Mouse (Mus musculus) lung, postnatal 0 days (tissue): ENCODE measurements around the gene Gp2. TPM values are rescaled to one million over a fixed set of nuclear protein-coding genes. Genes with fewer than 3 reads are reported as not detected.

Source experiments
- ATAC-seq: fragments of 200-750 bp; cut with Nextera tagmentation; 2 replicates; pipeline ENCODE4 v1.8.0; 2017; ENCODE audit warnings: moderate library complexity
- DNase-seq: peaks from one replicate; pipeline ENCODE4 v3.0.0-alpha.2; 2016; ENCODE audit warnings: low spot score
- H3K27ac ChIP-seq: fragments of 300-500 bp; sonication (generic); 2 replicates; pipeline ENCODE4 v1.5.1; 2014; ENCODE audit warnings: antibody characterized with exemption, mild to moderate bottlenecking, low read length, mixed read lengths
- H3K27me3 ChIP-seq: fragments of 300-500 bp; sonication (generic); replicated peaks from 2 replicates; pipeline ENCODE4 v1.6.1; 2014; ENCODE audit warnings: low read length, mixed read lengths; ENCODE audit not compliant: insufficient read depth
- H3K36me3 ChIP-seq: fragments of 300-500 bp; sonication (generic); 2 replicates; pipeline ENCODE4 v1.6.1; 2014; ENCODE audit warnings: low read length, mixed read lengths; ENCODE audit not compliant: insufficient read depth
- H3K4me1 ChIP-seq: fragments of 300-500 bp; sonication (generic); 2 replicates; pipeline ENCODE4 v1.6.1; 2014; ENCODE audit warnings: antibody characterized with exemption, low read depth, low read length, mixed read lengths; ENCODE audit not compliant: insufficient read depth
- H3K4me2 ChIP-seq: fragments of 300-500 bp; sonication (generic); replicated peaks from 2 replicates; pipeline ENCODE4 v1.6.1; 2014; ENCODE audit warnings: low read depth, mild to moderate bottlenecking, low read length, moderate library complexity, mixed read lengths
- H3K4me3 ChIP-seq: fragments of 300-500 bp; sonication (generic); 2 replicates; pipeline ENCODE4 v1.5.1; 2014; ENCODE audit warnings: low read depth, low read length
- H3K9ac ChIP-seq: fragments of 300-500 bp; sonication (generic); replicated peaks from 2 replicates; pipeline ENCODE4 v1.6.1; 2014; ENCODE audit warnings: low read depth, mild to moderate bottlenecking
- H3K9me3 ChIP-seq: fragments of 300-500 bp; sonication (generic); 2 replicates; pipeline ENCODE4 v1.6.1; 2016; ENCODE audit warnings: low read length, mixed read lengths
- CTCF ChIP-seq: IDR thresholded peaks from 2 replicates; pipeline ENCODE4 v1.5.1; 2016; ENCODE audit warnings: antibody characterized with exemption, mild to moderate bottlenecking
- EP300 ChIP-seq: IDR thresholded peaks from 2 replicates; pipeline ENCODE4 v1.6.1; 2016; ENCODE audit warnings: antibody characterized with exemption, mild to moderate bottlenecking, control low read depth
- WGBS: fragments of 180-500 bp; shearing (Covaris S2); extraction: QIAGEN DNeasy Blood & Tissue Kit; methylation state at CpG from one replicate; pipeline ENCODE4 v1.1.7; 2014; 5-methylcytosine and 5-hydroxymethylcytosine counted together
- polyA plus RNA-seq: library from polyadenylated mRNA; unstranded; fragments of >200 nt; fragmentation: Nextera tagmentation; extraction: Ambion mirVana; gene quantifications from 2 replicates; pipeline ENCODE4 v1.2.1, GENCODE M21; 2015

Gp2 gene
- polyA plus RNA-seq: 0.20 and 0.26 TPM in 2 replicates

- no peak for DNase-seq
- Histone ChIP-seq H3K27ac (no peak within 1 kb of the TSS), H3K4me2 (no peak within 1 kb of the TSS), H3K9me3 (no peaks in the 10 kb centered on the region), H3K4me1 (no peaks in the 10 kb centered on the region), H3K27me3 (no peaks in the 10 kb centered on the region), H3K36me3 (no peaks in the 10 kb centered on the region), H3K9ac (no peak within 1 kb of the TSS), H3K4me3 (no peak within 1 kb of the TSS)
- TF ChIP-seq CTCF (no peak), EP300 (no peak)
- WGBS: 77% methylated on average over 6 of the region's 6 CpGs
- no peak for ATAC-seq
Measured at GRCm38 (mm10) chr7:119459185-119459584, at the start of gene Gp2. Gp2 (minus strand) TSS chr7:119459285.

DNA sequence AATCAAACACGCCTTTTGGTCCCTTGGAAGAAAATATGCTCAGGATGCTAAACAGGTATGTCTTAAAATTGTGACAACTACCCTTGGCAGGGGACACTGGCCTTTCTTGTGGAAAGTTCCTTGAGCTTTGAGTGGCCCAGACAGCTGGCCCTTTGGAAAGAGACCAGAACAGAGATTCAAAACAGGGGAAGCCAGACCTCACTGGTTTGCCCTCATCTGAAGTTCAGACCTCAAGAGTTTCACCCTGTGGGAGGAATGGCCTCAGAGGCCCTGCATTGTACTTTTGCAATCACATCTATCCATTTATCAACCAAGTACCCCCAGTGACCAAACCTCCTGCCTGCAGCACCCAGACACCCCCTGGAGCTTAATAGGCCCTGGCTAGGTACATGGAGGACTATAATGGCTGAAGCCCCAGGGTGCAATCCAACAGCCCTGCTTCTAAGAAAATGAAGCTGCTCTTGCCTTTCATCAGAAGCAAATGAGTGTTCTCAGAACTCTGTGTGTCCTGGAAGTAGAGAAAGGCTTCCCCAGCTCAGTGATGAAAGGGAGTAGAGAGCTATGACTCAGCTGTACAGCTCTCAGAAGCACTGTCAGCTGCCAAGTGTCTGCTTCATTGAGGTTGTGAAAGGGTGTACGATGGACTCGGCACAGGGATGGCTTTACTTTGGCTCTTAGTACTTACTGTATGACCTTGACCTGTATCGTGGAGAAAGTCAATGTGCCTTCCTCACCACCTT is 31.1 kb upstream of the Gp2 start:
- Histone ChIP-seq H3K4me3 (no peak overlapping the region), H3K27me3 (no peaks in the 10 kb centered on the region), H3K36me3 (no peaks in the 10 kb centered on the region), H3K4me2 (no peak overlapping the region), H3K9ac (no peak overlapping the region), H3K4me1 (no peaks in the 10 kb centered on the region), H3K9me3 (no peaks in the 10 kb centered on the region), H3K27ac (no peak overlapping the region)
- DNase-seq (no peak), ATAC-seq (no peak)
- WGBS: 68% methylated on average over 4 of the region's 4 CpGs
- TF ChIP-seq CTCF (no peak), EP300 (no peak)

GRCm38 (mm10) chr7:119486683-119487082 is 27.6 kb upstream of the Gp2 start:
- no peak for DNase-seq
- 73% methylated on average over 5 of the region's 5 CpGs for WGBS
- H3K9me3 ChIP-seq: no peaks in the 10 kb centered on the region
- H3K36me3 ChIP-seq: no peaks in the 10 kb centered on the region
- no peaks in the 10 kb centered on the region for H3K27me3 ChIP-seq
- H3K4me3 ChIP-seq: no peak overlapping the region
- no peaks in the 10 kb centered on the region for H3K4me1 ChIP-seq
- H3K4me2 ChIP-seq: no peak overlapping the region
- H3K27ac ChIP-seq: no peak overlapping the region
- TF ChIP-seq EP300 (no peak), CTCF (no peak)
- no peak for ATAC-seq
- H3K9ac ChIP-seq: no peak overlapping the region

DNA sequence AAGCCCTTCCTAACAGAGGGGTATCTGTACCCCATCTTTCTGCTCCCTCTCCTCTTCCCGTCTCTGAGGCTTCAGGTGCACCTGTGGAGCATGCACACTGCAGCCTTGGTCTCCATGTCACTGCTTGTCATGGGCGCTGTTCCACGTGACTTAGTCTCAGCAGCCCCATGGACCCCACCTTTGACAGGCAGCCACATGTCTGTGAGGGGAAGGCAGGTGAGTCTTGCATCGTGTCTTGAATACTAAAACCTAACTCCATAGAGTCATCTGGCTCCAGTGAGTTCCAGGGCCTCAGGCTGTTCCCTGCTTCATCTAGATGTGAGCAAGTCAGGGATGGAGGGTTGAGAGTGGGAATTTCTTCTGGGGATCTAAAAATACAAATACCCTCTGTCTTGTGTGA is 25.1 kb upstream of the Gp2 start:
- Histone ChIP-seq H3K4me3 (no peak overlapping the region), H3K36me3 (no peaks in the 10 kb centered on the region), H3K9ac (no peak overlapping the region), H3K27me3 (no peaks in the 10 kb centered on the region), H3K9me3 (no peaks in the 10 kb centered on the region), H3K4me1 (no peaks in the 10 kb centered on the region), H3K27ac (no peak overlapping the region), H3K4me2 (no peak overlapping the region)
- no peak for DNase-seq
- WGBS: 77% methylated on average over 4 of the region's 4 CpGs
- ATAC-seq: no peak
- TF ChIP-seq CTCF (no peak), EP300 (no peak)

DNA sequence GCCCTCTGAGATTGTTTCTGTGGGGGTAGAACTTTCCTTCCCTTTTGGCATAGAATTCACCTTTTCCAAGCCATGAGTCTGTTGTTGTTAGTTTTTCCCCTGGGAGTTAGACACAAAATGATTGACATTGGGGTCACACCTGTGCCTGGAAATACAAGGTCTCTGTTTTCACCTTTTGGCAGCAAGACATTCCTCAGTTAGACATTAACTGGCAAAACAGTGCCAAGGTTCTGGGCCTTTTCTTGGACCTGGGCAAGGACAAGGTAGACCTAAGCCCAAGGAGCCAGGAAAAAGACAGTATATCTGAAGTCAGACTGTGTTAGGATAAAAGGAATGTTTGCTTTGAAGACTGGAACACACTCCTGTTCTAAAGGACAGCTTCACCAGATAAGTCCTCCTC is 20.2 kb upstream of the Gp2 start, which contains the start of gene Umod:
TSS of gene Umod (minus strand) at position 27 of the 400 bp plus-strand sequence.
- Histone ChIP-seq H3K4me2 (no peak within 1 kb of the TSS), H3K4me3 (no peak within 1 kb of the TSS), H3K36me3 (no peaks in the 10 kb centered on the region), H3K4me1 (no peaks in the 10 kb centered on the region), H3K9me3 (no peaks in the 10 kb centered on the region), H3K27me3 (no peaks in the 10 kb centered on the region), H3K9ac (no peak within 1 kb of the TSS), H3K27ac (no peak within 1 kb of the TSS)
- no peak for TF ChIP-seq EP300
- no peak for TF ChIP-seq CTCF
- DNase-seq (no peak), ATAC-seq (no peak)

DNA sequence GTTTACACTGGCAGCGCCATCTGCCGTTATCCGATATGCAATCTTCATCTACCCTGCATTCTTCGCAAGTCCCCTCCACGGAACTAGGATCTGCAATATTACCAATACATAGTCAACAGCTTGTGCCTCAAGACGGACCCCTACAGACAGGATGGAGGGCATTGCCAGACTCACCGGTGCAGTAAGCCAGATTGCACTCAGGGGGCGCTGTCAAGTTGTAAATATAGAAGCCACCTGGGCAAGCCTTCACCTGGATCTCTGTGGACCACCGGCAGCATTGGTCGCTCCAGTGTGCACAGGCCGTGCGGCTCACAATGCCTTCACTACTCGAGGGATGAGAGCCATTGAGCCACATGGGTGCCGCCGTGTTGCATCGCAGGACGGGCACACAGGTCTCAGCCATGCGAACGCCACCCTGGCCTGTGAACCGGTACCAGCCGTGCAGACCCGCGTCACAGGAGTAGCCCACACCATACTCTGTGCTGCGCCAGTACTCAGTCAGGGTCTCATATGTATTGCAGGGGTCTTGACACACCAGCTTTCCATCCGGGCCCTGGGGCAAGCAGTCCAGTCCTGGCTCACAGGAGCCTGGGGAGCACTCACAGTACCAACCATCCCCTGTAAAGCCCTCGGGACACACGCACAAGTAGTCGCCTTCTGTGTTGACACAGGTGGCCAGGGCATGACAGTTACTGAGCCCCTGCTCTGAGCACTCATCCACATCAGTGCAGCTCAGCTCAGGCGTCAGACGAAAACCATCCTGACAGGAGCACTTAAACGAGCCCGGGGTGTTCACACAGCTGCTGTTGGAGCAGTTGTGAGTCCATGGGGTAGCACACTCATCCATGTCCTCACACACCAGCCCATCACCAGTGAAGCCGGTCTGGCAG is 17.7 kb upstream of the Gp2 start:
- Histone ChIP-seq H3K36me3 (no peaks in the 10 kb centered on the region), H3K9ac (no peak overlapping the region), H3K4me1 (no peaks in the 10 kb centered on the region), H3K9me3 (no peaks in the 10 kb centered on the region), H3K27ac (no peak overlapping the region), H3K27me3 (no peaks in the 10 kb centered on the region), H3K4me3 (no peak overlapping the region), H3K4me2 (no peak overlapping the region)
- no peak for ATAC-seq
- 61% methylated on average over 33 of the region's 33 CpGs for WGBS
- TF ChIP-seq CTCF: no peak
- TF ChIP-seq EP300: no peak
- no peak for DNase-seq
